Mouse (Mus musculus) G1E (cell line): ENCODE measurements at regions not wholly inside any gene's neighbourhood (a gene's known extent, or its start where the extent isn't known, plus 50 kb on each side); places are given as distances from the start of the nearest gene placed in this dataset.

Source experiments
- CTCF ChIP-seq: IDR thresholded peaks from 2 replicates; pipeline ENCODE4 v1.5.1; 2012; ENCODE audit warnings: low read depth, low read length, inconsistent platforms, mixed read lengths
- TAL1 ChIP-seq: conservative IDR thresholded peaks from 2 replicates; pipeline ENCODE4 v1.6.1; 2012; ENCODE audit warnings: low read depth, low read length, inconsistent platforms, mixed read lengths

- TF ChIP-seq CTCF (no peak), TAL1 (no peak)
Observed at GRCm38 (mm10) chr3:39296257-39296656, 409.5 kb downstream of the Fat4 start.
